ENCODE assay signal across 14 mouse cellular contexts in the genomic region with DNA sequence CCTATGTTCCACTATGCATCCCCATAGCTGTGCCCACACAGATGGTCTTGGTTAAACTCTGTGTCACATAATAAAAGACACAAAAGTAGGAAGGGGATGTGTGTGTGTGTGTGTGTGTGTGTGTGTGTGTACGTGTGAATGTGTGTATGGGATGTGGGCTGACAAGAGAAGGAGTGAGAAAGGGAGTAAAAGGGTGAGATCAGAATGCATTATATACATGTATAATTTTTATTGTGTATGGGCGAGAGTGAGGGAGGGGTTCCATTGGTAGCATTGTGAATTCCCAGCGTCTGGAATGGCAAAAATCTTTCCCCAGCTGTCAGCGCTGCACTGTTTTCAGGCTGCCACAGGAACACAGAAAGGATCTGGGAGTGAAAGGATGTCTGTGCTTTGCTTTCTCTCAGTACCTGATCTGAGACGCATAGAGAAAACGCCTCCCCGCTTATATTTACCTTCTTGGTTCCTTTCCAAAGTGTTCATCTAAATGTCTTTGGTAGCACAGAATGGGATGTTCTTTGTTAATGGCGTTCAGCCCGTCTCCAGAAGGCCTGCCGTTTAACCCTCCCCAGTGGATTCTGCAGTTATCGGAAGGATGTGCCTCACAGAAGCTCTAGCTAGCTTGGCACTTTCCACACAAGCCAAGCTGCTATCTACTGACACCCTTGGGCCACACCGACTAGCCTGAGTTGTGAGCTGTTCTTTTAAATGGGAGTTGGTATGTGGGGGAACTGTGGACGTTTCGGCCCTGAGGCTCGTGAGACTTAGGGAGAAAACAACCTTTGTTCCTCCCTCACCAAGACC.
DNase-seq lines count a peak whose midpoint lies in the region; ATAC-seq lines count a peak whose summit lies in the region.
"Had no signal": no experiment of that assay in that cellular context is flagged by ENCODE, and none has a peak within 500 bp of the region (broad histone marks: within the 10 kb centered on the region; RNA-seq: fewer than 3 reads in every experiment).

No protein-coding gene starts in this region.

- H3K9me3 ChIP-seq in forebrain, embryonic 15.5 days, result no peaks in the 10 kb centered on the region
- H3K9me3 ChIP-seq: heart, embryonic 13.5 days; intestine, embryonic 15.5 days had no signal

- H3K27me3 ChIP-seq in forebrain, embryonic 15.5 days, result no peaks in the 10 kb centered on the region
- H3K27me3 ChIP-seq: heart, embryonic 13.5 days; intestine, embryonic 15.5 days had no signal

- DNase-seq in layer of hippocampus, postnatal 14 days (ENCODE audit: low spot score in 2 of 2), result peak; percentile 33 to 34
- DNase-seq in layer of hippocampus, adult 9-10 months (ENCODE audit: low spot score), result no peak
- peak; percentile 31 for DNase-seq in ZHBTc4 (ENCODE audit: low read depth, low spot score)
- peak; percentile 48 for DNase-seq in mesoderm, embryonic 11.5 days (ENCODE audit: low read depth, low spot score)
- no peak for DNase-seq in adrenal gland, postnatal 10 days
- DNase-seq in gastrocnemius, postnatal 14 days, result no peak
- DNase-seq: gastrocnemius, adult 2 months; kidney, postnatal 14 days; spleen, adult 18-20 months had no signal

- peak; percentile 63 for ATAC-seq in forebrain, embryonic 15.5 days (replicated peaks)
- ATAC-seq: intestine, embryonic 15.5 days had no signal

- no peak overlapping the region for H3K4me2 ChIP-seq in forebrain, embryonic 15.5 days (replicated peaks)
- H3K4me2 ChIP-seq: heart, embryonic 13.5 days; intestine, embryonic 15.5 days had no signal

- peaks cover 30% of the 10 kb centered on the region; the same call in 1 of the 2 replicates for H3K4me1 ChIP-seq in forebrain, embryonic 15.5 days
- H3K4me1 ChIP-seq: heart, embryonic 13.5 days; intestine, embryonic 15.5 days had no signal

- H3K4me3 ChIP-seq in forebrain, embryonic 15.5 days, result no peak overlapping the region
- H3K4me3 ChIP-seq: gastrocnemius, adult 2 months; heart, embryonic 13.5 days; intestine, embryonic 15.5 days had no signal

- WGBS in forebrain, embryonic 15.5 days, result 29% methylated on average over 15 of the region's 15 CpGs

- intact Hi-C loops in gastrocnemius, postnatal 14 days (cut with DNase I; ENCODE audit: low total_unique reads), result no loop called here

- no peaks in the 10 kb centered on the region for H3K36me3 ChIP-seq in forebrain, embryonic 15.5 days
- H3K36me3 ChIP-seq: heart, embryonic 13.5 days; intestine, embryonic 15.5 days had no signal

- no peak overlapping the region for H3K9ac ChIP-seq in forebrain, embryonic 15.5 days (replicated peaks)
- H3K9ac ChIP-seq: heart, embryonic 13.5 days; intestine, embryonic 15.5 days; liver, embryonic 14.5 days had no signal

- H3K27ac ChIP-seq in forebrain, embryonic 15.5 days (replicated peaks), result peak overlapping the region; percentile 4
- H3K27ac ChIP-seq: gastrocnemius, adult 2 months; heart, embryonic 13.5 days; intestine, embryonic 15.5 days; liver, embryonic 14.5 days; macrophage had no signal

Comparison
In these comparisons a context has a peak if more than half of its experiments do, and no peak if none do; other contexts are left out.
1. DNase-seq: peak in layer of hippocampus, postnatal 14 days (2 of 2), ZHBTc4 (single experiment) and mesoderm, embryonic 11.5 days (single experiment); none in layer of hippocampus, adult 9-10 months (single experiment), adrenal gland, postnatal 10 days (single experiment) and gastrocnemius, postnatal 14 days (single experiment).